Mouse (Mus musculus) left cerebral cortex, postnatal 14 days (tissue): ENCODE measurements around the gene Sox5. TPM values are rescaled to one million over a fixed set of nuclear protein-coding genes. Genes with fewer than 3 reads are reported as not detected.

Experiments
- DNase-seq, 2 experiments: peaks; one replicate each; pipeline ENCODE4 v3.0.0; 2021 to 2022; ENCODE audit warnings: low spot score in 2 of 2, mixed read lengths in 1 of 2
- intact Hi-C: fragments of 180-260 bp; cut with DNase I; formaldehyde crosslinking; loops from one replicate; pipeline ENCODE4 v1.15.1; 2025
- total RNA-seq, 2 experiments: library from RNA; stranded (reverse); gene quantifications; 2 replicates each; pipeline ENCODE4 v1.2.3; 2021

The Sox5 gene
- total RNA-seq, 2 experiments from 2014 or later, result 63.8 to 68.3 TPM

GRCm38 (mm10) chr6:144610878-144611277 is 170.9 kb downstream of the Sox5 start:
- intact Hi-C loops, result no loop called here
- no peak for DNase-seq

- intact Hi-C loops, result no loop called here
- DNase-seq, result no peak
Observed at GRCm38 (mm10) chr6:144602883-144603282, 178.9 kb downstream of the Sox5 start.

- no peak for DNase-seq
Observed at GRCm38 (mm10) chr6:144600351-144600750, 181.4 kb downstream of the Sox5 start.

GRCm38 (mm10) chr6:144598324-144598973 is 183.3 kb downstream of the Sox5 start:
- DNase-seq, result no peak

More at GRCm38 (mm10) chr6:144600351-144600750, 181.4 kb downstream of the Sox5 start:
- intact Hi-C loops, result no loop called here

GRCm38 (mm10) chr6:144596536-144597210 is 185.1 kb downstream of the Sox5 start:
- peak; percentile 39 to 72 for DNase-seq
- intact Hi-C loops, result no loop called here

More at GRCm38 (mm10) chr6:144598324-144598973, 183.3 kb downstream of the Sox5 start:
- intact Hi-C loops, result no loop called here

DNA sequence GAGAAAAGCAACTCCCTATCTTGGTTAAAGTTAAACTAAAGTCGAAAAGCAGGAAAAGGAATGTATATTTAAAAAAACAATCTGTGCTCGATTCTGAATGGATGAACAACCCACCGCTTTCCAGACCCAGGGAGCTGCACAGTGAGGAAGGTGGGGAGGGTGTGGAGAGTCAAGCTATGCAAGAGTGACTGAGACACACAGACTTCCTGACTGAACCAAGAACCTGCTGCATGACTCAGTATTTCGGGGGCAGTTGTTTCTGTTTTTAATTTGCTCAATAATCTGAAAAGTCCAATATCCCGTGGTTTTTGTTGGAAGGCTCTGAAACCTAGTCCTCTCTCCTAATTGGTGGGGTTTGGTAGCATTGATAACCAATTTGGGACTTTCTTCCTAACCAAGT is 196.9 kb downstream of the Sox5 start:
- no peak for DNase-seq
- intact Hi-C loops, result no loop called here

- intact Hi-C loops, result no loop called here
- DNase-seq, result no peak
Observed at GRCm38 (mm10) chr6:144584074-144584840, 197.5 kb downstream of the Sox5 start.

- intact Hi-C loops, result no loop called here
- DNase-seq, result peak in 1 of 2 experiments; percentile 14
Observed at GRCm38 (mm10) chr6:144579301-144579700, 202.5 kb downstream of the Sox5 start.

GRCm38 (mm10) chr6:144570850-144571249 is 210.9 kb downstream of the Sox5 start:
- no peak for DNase-seq
- intact Hi-C loops, result no loop called here

- DNase-seq, result no peak
- intact Hi-C loops, result no loop called here
Observed at GRCm38 (mm10) chr6:144565827-144566226, 215.9 kb downstream of the Sox5 start.

DNA sequence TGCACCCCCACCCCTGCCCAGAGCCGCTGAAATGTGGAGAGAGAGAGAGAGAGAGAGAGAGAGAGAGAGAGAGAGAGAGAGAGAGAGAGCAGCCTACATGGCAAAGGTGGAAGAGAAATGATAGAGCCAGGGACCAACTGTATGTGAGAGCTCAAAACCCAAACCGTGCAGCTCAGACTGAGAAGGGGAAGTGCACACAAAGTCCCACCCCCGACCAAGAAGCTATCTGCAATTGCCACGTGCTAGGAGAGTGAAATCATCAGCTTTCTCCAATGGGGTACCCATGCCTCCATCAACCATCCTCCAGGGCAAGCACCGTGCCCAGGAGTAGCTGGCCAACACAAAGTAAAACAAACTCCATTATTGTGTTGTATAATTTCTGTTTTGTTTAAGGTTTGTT is 220.1 kb downstream of the Sox5 start:
- intact Hi-C loops, result no loop called here
- no peak for DNase-seq

- intact Hi-C loops, result no loop called here
- DNase-seq, result no peak
Observed at GRCm38 (mm10) chr6:144560211-144560610, 221.6 kb downstream of the Sox5 start.

GRCm38 (mm10) chr6:144553476-144553875 is 228.3 kb downstream of the Sox5 start:
- no peak for DNase-seq
- intact Hi-C loops, result no loop called here

GRCm38 (mm10) chr6:144548991-144549390 is 232.8 kb downstream of the Sox5 start:
- intact Hi-C loops, result no loop called here
- DNase-seq, result no peak

- intact Hi-C loops, result no loop called here
- no peak for DNase-seq
Observed at GRCm38 (mm10) chr6:144547141-144547540, 234.6 kb downstream of the Sox5 start.

- intact Hi-C loops, result no loop called here
- DNase-seq, result no peak
Observed at GRCm38 (mm10) chr6:144545549-144545948, 236.2 kb downstream of the Sox5 start.

DNA sequence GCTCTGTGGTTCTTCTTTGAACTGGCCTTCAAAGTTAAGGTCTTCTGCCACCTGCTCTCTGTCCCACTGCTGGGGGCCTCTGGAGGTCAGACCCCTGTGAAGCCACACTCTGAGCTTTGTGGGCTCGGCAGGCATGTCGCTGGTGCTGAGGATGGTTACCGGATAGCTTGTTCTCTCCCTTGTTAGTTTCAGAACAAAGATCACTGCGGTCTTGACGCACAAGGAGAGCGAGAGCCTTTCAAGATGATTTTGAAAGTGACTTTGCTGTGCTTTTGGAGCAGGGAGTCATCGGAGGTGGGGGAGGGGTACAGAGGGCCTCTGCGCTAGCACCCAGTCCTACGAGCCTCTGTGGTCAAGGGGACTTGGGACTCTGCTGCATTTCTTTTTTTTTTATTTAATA is 240.5 kb downstream of the Sox5 start:
- no peak for DNase-seq
- intact Hi-C loops, result no loop called here

- no peak for DNase-seq
- intact Hi-C loops, result no loop called here
Observed at GRCm38 (mm10) chr6:144539439-144540192, 242.2 kb downstream of the Sox5 start.

GRCm38 (mm10) chr6:144523479-144523878 is 258.3 kb downstream of the Sox5 start:
- intact Hi-C loops, result no loop called here

GRCm38 (mm10) chr6:144518811-144519210 is 263.0 kb downstream of the Sox5 start:
- intact Hi-C loops, result no loop called here
- no peak for DNase-seq

More at GRCm38 (mm10) chr6:144523479-144523878, 258.3 kb downstream of the Sox5 start:
- DNase-seq, result no peak
